In the genomic region with DNA sequence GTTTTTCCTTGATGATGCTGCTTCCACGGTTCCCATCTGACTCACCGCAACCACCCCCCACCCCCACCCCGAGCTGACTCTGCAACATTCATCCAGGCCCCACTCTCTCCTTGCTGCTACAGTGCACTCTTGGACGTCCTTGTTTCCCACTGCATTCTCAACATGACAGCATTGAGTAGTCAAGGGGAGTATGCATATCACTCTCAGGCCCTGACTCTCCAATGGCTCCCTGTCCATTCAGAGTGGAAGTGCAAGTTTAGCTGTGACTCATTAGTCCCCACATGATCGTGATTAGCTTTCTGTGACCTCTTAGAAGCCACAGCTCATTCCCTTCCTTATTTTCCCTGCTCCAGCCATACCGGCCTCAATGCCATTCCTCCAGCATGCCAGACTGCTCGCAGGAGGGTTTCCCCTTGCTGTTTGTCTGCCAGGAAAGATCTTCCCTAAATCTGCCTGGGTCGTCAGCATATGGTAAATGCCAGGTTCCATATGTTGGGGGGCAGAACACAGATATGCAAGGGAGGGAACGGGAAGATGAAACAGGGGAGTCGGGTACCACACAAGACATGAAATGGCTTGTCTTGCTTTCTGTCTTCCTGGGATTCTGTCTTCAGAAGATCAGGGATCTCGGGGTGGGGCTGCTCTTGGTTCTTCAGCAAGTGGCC, we compare ENCODE assay signal across 14 mouse cellular contexts. TPM values are rescaled to one million over a fixed set of nuclear protein-coding genes. Genes with fewer than 3 reads are reported as not detected.
A peak's percentile ranks its signal among the peaks of the same experiment; 100 is the strongest.
DNase-seq lines count a peak whose midpoint lies in the region; ATAC-seq and TF ChIP-seq lines count a peak whose summit lies in the region.
"Had no signal": no experiment of that assay in that cellular context is flagged by ENCODE, and none has a peak within 500 bp of the region (broad histone marks: within the 10 kb centered on the region; RNA-seq: fewer than 3 reads in every experiment).

No protein-coding gene starts in this region.

- H3K27ac ChIP-seq in kidney, embryonic 14.5 days (ENCODE audit: low read depth, low read length): no peak overlapping the region
- no peak overlapping the region for H3K27ac ChIP-seq in kidney, embryonic 16.5 days (ENCODE audit: low read length)
- H3K27ac ChIP-seq in hindbrain, embryonic 16.5 days (ENCODE audit: low read depth, low read length): peak overlapping the region; percentile 82
- H3K27ac ChIP-seq in olfactory bulb, adult 2 months (ENCODE audit: insufficient read depth, low read depth, low read length): peak overlapping the region; percentile 34
- H3K27ac ChIP-seq: gastrocnemius, adult 2 months; heart, adult 2 months had no signal

- 74% methylated on average over 11 of the region's 11 CpGs for whole genome bisulfite sequencing in kidney, embryonic 14.5 days
- WGBS in kidney, embryonic 16.5 days: 80% methylated on average over 11 of the region's 11 CpGs
- WGBS in hindbrain, embryonic 16.5 days: 54% methylated on average over 11 of the region's 11 CpGs
- 58% methylated on average over 11 of the region's 11 CpGs for WGBS in olfactory bulb, adult 2 months

- peaks cover 5% of the 10 kb centered on the region; the same call in 1 of the 2 replicates for H3K4me1 ChIP-seq in kidney, embryonic 14.5 days (ENCODE audit: control insufficient read depth, insufficient read depth, low read length)
- H3K4me1 ChIP-seq in kidney, embryonic 16.5 days (ENCODE audit: insufficient read depth, low read length): peaks cover 11% of the 10 kb centered on the region
- peaks cover 16% of the 10 kb centered on the region for H3K4me1 ChIP-seq in hindbrain, embryonic 16.5 days (ENCODE audit: control insufficient read depth, insufficient read depth, low read depth, low read length)
- H3K4me1 ChIP-seq in olfactory bulb, adult 2 months (ENCODE audit: control insufficient read depth, insufficient read depth, low read length): peaks cover 20% of the 10 kb centered on the region

- no peaks in the 10 kb centered on the region for H3K9me3 ChIP-seq in kidney, embryonic 14.5 days (ENCODE audit: control insufficient read depth, low read length)
- no peaks in the 10 kb centered on the region for H3K9me3 ChIP-seq in kidney, embryonic 16.5 days (ENCODE audit: low read length)
- H3K9me3 ChIP-seq in hindbrain, embryonic 16.5 days (ENCODE audit: control insufficient read depth, low read length): no peaks in the 10 kb centered on the region
- H3K9me3 ChIP-seq: midbrain, embryonic 15.5 days had no signal

- H3K27me3 ChIP-seq in kidney, embryonic 14.5 days (ENCODE audit: control insufficient read depth, insufficient read depth, low read length): peaks cover 11% of the 10 kb centered on the region
- H3K27me3 ChIP-seq in kidney, embryonic 16.5 days (ENCODE audit: insufficient read depth, low read length): peaks cover 29% of the 10 kb centered on the region
- H3K27me3 ChIP-seq in hindbrain, embryonic 16.5 days (replicated peaks; ENCODE audit: control insufficient read depth, insufficient read depth, low read length): no peaks in the 10 kb centered on the region; the same call in 1 of the 2 replicates

- no peaks in the 10 kb centered on the region for H3K36me3 ChIP-seq in kidney, embryonic 14.5 days (ENCODE audit: control insufficient read depth, insufficient read depth, low read length)
- H3K36me3 ChIP-seq in kidney, embryonic 16.5 days (ENCODE audit: insufficient read depth, low read length): no peaks in the 10 kb centered on the region
- H3K36me3 ChIP-seq in hindbrain, embryonic 16.5 days (ENCODE audit: control insufficient read depth, insufficient read depth, low read length): no peaks in the 10 kb centered on the region
- H3K36me3 ChIP-seq: midbrain, embryonic 15.5 days had no signal

- DNase-seq in brain, adult 2 months (ENCODE audit: low read depth, low spot score): peak; percentile 51
- DNase-seq in adrenal gland, postnatal 25 days: no peak
- DNase-seq: lung, embryonic 14.5 days; right cerebral cortex, postnatal 25 days; thymus, postnatal 36 days had no signal

- TF ChIP-seq POLR2A in olfactory bulb, adult 2 months (IDR thresholded peaks at IDR 0.05; ENCODE audit: insufficient read depth, low read depth, low read length): no peak

- H3K4me3 ChIP-seq in kidney, embryonic 14.5 days (ENCODE audit: low read length): no peak overlapping the region
- H3K4me3 ChIP-seq in kidney, embryonic 16.5 days (ENCODE audit: low read length): no peak overlapping the region
- H3K4me3 ChIP-seq in hindbrain, embryonic 16.5 days (ENCODE audit: low read length): no peak overlapping the region
- no peak overlapping the region for H3K4me3 ChIP-seq in olfactory bulb, adult 2 months (ENCODE audit: insufficient read depth, low read depth, low read length)

- no peak overlapping the region for H3K9ac ChIP-seq in kidney, embryonic 14.5 days (ENCODE audit: low read depth, low read length)
- no peak overlapping the region for H3K9ac ChIP-seq in kidney, embryonic 16.5 days (replicated peaks; ENCODE audit: low read length)
- H3K9ac ChIP-seq in hindbrain, embryonic 16.5 days (ENCODE audit: low read depth, low read length): no peak overlapping the region

- no peak for TF ChIP-seq CTCF in olfactory bulb, adult 2 months (IDR thresholded peaks at IDR 0.05; ENCODE audit: insufficient read depth, low read depth, low read length)

- H3K4me2 ChIP-seq in kidney, embryonic 14.5 days (replicated peaks; ENCODE audit: low read depth, low read length): peak overlapping the region; percentile 91; the same call in 1 of the 2 replicates
- no peak overlapping the region for H3K4me2 ChIP-seq in kidney, embryonic 16.5 days (replicated peaks; ENCODE audit: low read depth, low read length)
- H3K4me2 ChIP-seq in hindbrain, embryonic 16.5 days (ENCODE audit: low read length): no peak overlapping the region

- ATAC-seq in kidney, embryonic 14.5 days (ENCODE audit: low FRiP score, low TSS enrichment): no peak
- ATAC-seq in kidney, embryonic 16.5 days (ENCODE audit: low FRiP score, low TSS enrichment): no peak
- ATAC-seq in hindbrain, embryonic 16.5 days: no peak
- ATAC-seq in monocyte, adult 5-6 weeks (replicated peaks; ENCODE audit: insufficient number of reproducible peaks, low FRiP score, low TSS enrichment, poor library complexity, severe bottlenecking): no peak
- ATAC-seq: inflammation-experienced regulatory T-cells, adult 6 months had no signal

RNA-seq across cellular contexts. Expression of a gene that starts 21.1 kb away (rescaled TPM):
- polyA plus RNA-seq in kidney, embryonic 14.5 days (2014; fragmentation: Nextera tagmentation; extraction: Ambion mirVana): 11.5 and 19.5 TPM in 2 replicates
- 19.8 and 20.5 TPM in 2 replicates for polyA plus RNA-seq in kidney, embryonic 16.5 days (2015; fragmentation: Nextera tagmentation; extraction: Ambion mirVana)
- polyA plus RNA-seq in hindbrain, embryonic 16.5 days (2015; fragmentation: Nextera tagmentation; extraction: Ambion mirVana): 25.1 and 29.1 TPM in 2 replicates
- not detected in 2 replicates for polyA plus RNA-seq in olfactory bulb, adult 2 months (2012; ENCODE audit: insufficient read depth, insufficient read length, low replicate concordance, missing spikeins)
- 3.2 to 7.1 TPM (median 5.3 TPM) in 3 replicates for total RNA-seq in monocyte, adult 5-6 weeks (2017)
- 12.1 and 19.9 TPM in 2 replicates for total RNA-seq in adrenal gland, postnatal 25 days (2021)

Comparison
In these comparisons a context has a peak if more than half of its experiments do, and no peak if none do; other contexts are left out.
1. H3K27ac ChIP-seq: peak in hindbrain, embryonic 16.5 days (single experiment) and olfactory bulb, adult 2 months (single experiment); none in kidney, embryonic 14.5 days (single experiment) and kidney, embryonic 16.5 days (single experiment).